Mouse (Mus musculus): ENCODE data around the gene Stip1.
"Not testable (repeated sequence)": the region's sequence is repeated elsewhere in the genome, so short reads cannot be mapped to it uniquely, and the experiment has no call there.

Stip1 gene

GRCm38 (mm10) chr19:7013984-7014383, 25.8 kb downstream of the Stip1 start:
- no peak for DNase-seq

- DNase-seq = no peak
Observed at GRCm38 (mm10) chr19:7012426-7012825, 27.3 kb downstream of the Stip1 start.

- no peak for DNase-seq
Observed at GRCm38 (mm10) chr19:7006892-7007593, 32.7 kb downstream of the Stip1 start.

GRCm38 (mm10) chr19:6999360-7000063, 40.3 kb downstream of the Stip1 start:
- DNase-seq = no peak

DNA sequence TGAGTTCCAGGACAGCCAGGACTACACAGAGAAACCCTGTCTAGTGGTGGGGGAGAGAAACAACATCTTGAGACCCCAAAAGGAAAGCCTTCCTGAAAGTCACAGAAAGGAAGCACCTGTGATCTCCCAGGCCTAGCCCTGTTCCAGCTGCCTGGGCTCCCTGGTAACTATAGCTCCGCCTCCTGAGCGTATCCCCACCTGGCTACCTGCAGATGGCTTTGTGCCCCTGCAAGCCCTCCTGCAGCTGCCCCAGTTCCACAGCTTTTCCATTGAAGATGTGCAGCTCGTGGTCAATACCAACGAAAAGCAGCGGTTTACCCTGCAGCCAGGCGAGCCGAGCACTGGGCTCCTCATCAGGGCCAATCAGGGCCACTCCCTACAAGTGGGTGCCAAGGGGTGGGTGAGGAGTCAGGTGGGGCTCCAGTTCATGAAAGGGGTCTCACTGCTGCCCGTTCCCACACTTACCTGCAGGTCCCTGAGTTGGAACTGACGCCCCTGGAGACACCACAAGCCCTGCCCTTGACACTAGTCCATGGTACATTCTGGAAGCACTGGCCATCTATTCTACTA, 42.0 kb downstream of the Stip1 start:
- DNase-seq = peak; percentile 52

- DNase-seq = peak; percentile 69
Observed at GRCm38 (mm10) chr19:6996006-6996405, 43.8 kb downstream of the Stip1 start, which contains the start of the genes Nudt22 and Trpt1. TSS of gene Nudt22 (minus strand) at chr19:6996117. TSS of gene Trpt1 (plus strand) at chr19:6996131.

- DNase-seq = no peak
Observed at GRCm38 (mm10) chr19:6995255-6995991, 44.3 kb downstream of the Stip1 start.

- no peak for DNase-seq
Observed at GRCm38 (mm10) chr19:6994489-6994888, 45.3 kb downstream of the Stip1 start.

- no peak for DNase-seq
Observed at GRCm38 (mm10) chr19:6994002-6994401, 45.8 kb downstream of the Stip1 start.

DNA sequence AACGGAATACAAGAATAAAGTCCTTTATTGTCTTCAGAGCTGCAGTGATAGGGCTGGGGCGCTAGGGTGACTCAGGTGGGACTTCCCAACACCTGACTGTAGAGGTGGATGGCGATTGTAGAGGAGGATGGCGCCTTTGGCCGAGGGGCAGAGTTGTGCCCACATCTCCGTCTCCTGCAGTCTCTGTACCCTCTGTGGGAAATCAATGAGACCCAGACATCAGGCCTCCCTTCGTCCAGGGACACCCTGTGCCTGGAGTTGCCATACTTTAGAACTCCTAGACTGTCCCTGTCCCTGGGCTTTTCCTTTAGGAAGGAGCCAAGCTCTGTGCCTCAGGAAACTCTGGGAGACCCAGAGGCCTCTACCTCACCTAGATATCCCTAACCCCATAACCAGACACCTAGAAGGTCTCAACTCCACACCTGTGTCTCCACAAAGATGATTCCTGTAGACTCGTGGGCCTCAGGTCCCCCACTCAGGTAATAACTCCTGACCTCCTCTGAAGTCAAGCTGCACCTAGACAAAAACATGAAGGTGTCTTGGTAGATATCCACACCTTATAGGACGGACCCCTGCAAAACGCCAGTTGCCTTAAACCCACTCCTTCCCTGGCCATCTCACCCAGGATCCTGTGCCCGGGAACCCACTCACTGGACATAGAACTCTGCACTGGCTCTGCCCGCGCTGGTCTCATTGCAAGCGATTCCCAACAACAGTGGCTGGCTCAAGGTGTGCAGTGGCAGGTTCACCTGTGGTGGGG, 46.6 kb downstream of the Stip1 start:
- no peak for DNase-seq

DNA sequence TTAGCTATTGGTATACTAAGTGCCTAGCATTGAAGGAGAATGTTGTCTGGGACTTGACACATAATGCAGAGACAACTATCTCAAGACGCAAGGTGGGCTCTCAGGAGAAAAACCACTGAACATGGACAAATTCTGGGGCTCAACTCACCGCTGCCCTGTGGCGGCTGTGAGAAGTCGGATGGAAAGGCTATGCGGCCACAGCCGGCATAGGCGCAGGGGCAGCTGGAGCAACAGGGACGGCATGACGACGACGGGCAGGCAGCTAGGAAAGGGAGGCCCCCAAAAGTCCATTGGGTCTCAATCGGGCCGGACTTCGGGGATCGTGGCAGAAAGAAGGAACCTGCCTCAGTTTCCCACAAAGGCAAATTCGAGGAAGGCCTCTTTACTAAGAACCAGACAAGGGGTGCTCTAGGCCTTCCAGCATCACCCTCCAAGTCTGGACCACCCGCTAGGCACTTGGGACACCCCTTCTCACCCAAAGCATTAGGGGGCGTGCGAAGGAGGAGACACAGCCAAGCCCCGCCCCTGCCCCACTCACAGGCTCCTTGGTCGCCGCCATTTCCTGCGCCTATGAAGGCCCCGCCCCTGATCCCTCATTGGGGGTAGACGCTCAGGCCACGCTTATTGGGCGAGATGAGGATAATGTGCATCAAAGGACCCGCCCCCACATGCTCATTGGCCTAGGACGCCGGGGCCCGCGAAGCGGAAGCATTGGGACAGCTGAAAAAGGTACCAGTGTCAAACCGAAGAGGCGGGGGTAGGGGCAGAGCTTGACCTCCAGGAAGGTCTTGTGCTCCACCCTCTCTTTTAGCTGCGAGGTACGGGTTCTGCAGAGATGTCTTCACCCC, 47.5 kb downstream of the Stip1 start, which contains the start of gene Dnajc4:
Gene Dnajc4 (minus strand): TSS at position 562 of the 848 bp plus-strand sequence.
- DNase-seq = peak; percentile 99

- DNase-seq = not testable (repeated sequence)
Observed at GRCm38 (mm10) chr19:6991166-6991565, 48.6 kb downstream of the Stip1 start.

DNA sequence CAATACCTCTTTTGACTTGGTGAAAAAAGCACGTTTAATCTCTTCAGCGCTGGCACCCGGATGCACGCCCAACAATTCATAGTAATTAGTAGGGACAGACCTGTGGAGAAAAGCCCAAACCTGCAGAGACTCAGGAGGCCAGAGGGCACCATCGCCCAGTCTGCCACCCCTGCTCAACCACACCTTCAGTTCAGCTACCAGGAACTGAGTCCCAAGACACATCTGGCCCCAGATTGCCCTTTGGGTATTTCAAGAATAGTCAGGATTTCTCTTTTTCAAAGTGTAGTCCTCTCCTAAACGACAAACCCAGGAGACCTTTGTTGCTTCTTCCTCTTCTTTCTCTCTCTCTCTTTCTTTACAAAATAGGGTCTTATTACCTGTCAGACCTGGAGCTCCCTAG, 49.1 kb downstream of the Stip1 start:
- DNase-seq = no peak

- DNase-seq = no peak
Observed at GRCm38 (mm10) chr19:6989251-6989650, 50.5 kb downstream of the Stip1 start.

DNA sequence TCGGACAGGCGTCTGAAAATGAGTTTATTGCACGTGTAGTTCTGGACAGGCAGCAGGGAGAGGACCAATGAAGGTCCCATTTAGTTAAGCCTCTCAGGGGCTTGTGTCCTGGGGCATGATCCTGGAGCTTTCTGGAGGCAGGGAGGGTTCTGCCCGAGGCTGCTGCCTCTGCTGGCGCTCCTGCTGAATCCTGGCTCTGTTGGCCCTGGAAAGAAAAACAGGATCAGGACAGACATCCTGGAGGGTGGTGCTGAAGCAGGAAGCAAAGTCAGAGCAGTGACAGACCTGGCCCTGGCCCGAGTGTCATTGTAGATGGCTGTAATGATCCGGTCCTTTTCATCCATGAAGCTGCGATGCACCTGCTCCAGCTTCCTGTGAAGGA, 51.9 kb downstream of the Stip1 start:
- DNase-seq = no peak

DNA sequence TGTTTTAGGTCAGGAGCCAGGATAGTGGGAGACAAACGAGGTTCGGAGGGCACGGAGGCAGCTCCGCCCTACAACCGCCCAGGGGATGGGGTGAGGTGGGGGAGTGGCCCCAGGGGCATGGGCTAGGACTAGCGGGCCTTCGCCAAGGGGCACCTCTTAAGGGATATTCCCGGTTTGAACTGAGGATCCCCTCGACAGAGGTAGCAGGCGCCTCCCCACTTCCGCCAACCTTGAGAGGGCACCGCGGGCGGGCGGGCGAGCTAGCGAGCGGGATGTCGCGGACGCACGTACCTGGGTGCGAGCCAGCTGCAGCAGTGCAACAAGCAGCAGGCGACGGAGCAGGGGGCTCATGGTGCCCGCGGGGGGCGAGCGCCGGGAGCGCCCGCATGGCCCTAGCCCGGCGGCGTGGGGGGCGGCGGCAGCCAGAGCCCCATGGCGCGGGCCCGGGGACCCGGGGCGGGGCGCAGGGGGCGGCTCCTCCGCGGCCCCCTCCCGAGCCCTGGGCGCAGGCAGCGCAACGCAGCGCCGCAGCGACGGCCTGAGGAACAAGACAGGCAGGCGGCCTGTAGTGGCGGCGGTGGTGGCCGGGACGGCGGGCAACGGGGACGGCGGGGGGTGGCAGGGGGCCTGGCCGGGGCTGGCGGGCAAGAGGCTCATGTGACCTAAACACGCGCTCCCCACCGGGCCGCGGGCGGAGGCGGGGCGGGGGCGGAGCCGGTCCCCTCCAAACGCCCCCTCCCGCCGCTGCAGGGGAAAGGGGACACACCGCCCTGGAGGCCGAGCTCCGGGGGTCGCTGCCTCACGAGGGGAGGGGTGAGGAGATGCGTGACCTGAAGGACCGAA, 52.5 kb downstream of the Stip1 start, which contains the start of gene Vegfb:
Gene Vegfb (minus strand): TSS at position 591 of the 843 bp plus-strand sequence.
- peak; percentile 83 for DNase-seq

GRCm38 (mm10) chr19:6985951-6986708, 53.6 kb downstream of the Stip1 start:
- no peak for DNase-seq

DNA sequence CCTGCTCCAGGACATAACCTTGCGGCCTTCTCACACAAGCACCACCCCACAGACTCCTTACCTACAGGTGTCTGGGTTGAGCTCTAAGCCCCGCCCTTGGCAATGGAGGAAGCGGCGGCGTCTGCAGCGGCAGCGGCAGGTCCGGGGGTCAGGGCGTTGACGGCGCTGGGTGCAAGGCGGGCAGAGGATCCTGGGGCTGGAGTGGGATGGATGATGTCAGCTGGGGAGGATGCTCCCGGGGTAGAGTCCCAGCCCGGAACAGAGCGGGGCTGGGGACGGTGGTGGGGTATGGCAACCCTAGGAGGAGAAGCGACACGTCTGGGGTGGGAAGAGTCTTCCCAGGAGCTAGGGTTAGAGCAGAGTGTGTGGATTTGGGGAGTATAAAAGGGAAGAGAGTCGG, 54.5 kb downstream of the Stip1 start:
- DNase-seq = no peak

GRCm38 (mm10) chr19:6983621-6984020, 56.1 kb downstream of the Stip1 start:
- DNase-seq = no peak

GRCm38 (mm10) chr19:6981465-6981864, 58.3 kb downstream of the Stip1 start:
- no peak for DNase-seq

All from thymus, postnatal 4 days (tissue).